Comparison of ENCODE assay signal across 8 mouse cellular contexts in genomic region chr5:24481647-24482046, GRCm38 (mm10). TPM values are rescaled to one million over a fixed set of nuclear protein-coding genes. Genes with fewer than 3 reads are reported as not detected.
DNase-seq lines count a peak whose midpoint lies in the region; ATAC-seq lines count a peak whose summit lies in the region.

No protein-coding gene starts in this region.

- ATAC-seq in liver, embryonic 12.5 days = 0 out of 2 replicates have a peak, but pooled peaks have one; percentile 14
- ATAC-seq in neural tube, embryonic 15.5 days (ENCODE audit: low FRiP score) = peak; percentile 11; the same call in 1 of the 2 replicates

- no peak overlapping the region for H3K9ac ChIP-seq in liver, embryonic 12.5 days
- H3K9ac ChIP-seq in neural tube, embryonic 15.5 days (replicated peaks) = no peak overlapping the region

- H3K27me3 ChIP-seq in liver, embryonic 12.5 days (replicated peaks) = no peaks in the 10 kb centered on the region
- no peaks in the 10 kb centered on the region for H3K27me3 ChIP-seq in neural tube, embryonic 15.5 days (replicated peaks)

- 22% methylated on average over 4 of the region's 4 CpGs for WGBS in liver, embryonic 12.5 days (ENCODE audit: insufficient replicate concordance)
- WGBS in neural tube, embryonic 15.5 days = 7% methylated on average over 4 of the region's 4 CpGs

- no peak overlapping the region for H3K4me3 ChIP-seq in liver, embryonic 12.5 days
- H3K4me3 ChIP-seq in neural tube, embryonic 15.5 days (replicated peaks) = no peak overlapping the region

- peaks cover 84% of the 10 kb centered on the region for H3K36me3 ChIP-seq in liver, embryonic 12.5 days
- peaks cover 68% of the 10 kb centered on the region for H3K36me3 ChIP-seq in neural tube, embryonic 15.5 days

- H3K9me3 ChIP-seq in liver, embryonic 12.5 days (replicated peaks) = no peaks in the 10 kb centered on the region
- no peaks in the 10 kb centered on the region for H3K9me3 ChIP-seq in neural tube, embryonic 15.5 days (replicated peaks)

- no peak overlapping the region for H3K4me2 ChIP-seq in liver, embryonic 12.5 days
- no peak overlapping the region for H3K4me2 ChIP-seq in neural tube, embryonic 15.5 days

- H3K4me1 ChIP-seq in liver, embryonic 12.5 days = peaks cover 42% of the 10 kb centered on the region
- peaks cover 51% of the 10 kb centered on the region for H3K4me1 ChIP-seq in neural tube, embryonic 15.5 days

- DNase-seq in urinary bladder, postnatal 25 days (ENCODE audit: low spot score) = peak; percentile 66
- DNase-seq in urinary bladder, adult 2 months (ENCODE audit: low spot score) = no peak
- peak; percentile 78 for DNase-seq in cerebellum, adult 9-10 months
- peak; percentile 75 for DNase-seq in gastrocnemius, postnatal 10 days
- peak; percentile 72 to 87 for DNase-seq in kidney, adult 8-10 months
- DNase-seq in yolk sac, embryonic 10.5 days (ENCODE audit: low spot score) = peak; percentile 69

- no peak overlapping the region for H3K27ac ChIP-seq in liver, embryonic 12.5 days
- no peak overlapping the region for H3K27ac ChIP-seq in neural tube, embryonic 15.5 days (replicated peaks)

RNA-seq across cellular contexts. Expression of gene Agap3, which starts 29.7 kb away (rescaled TPM):
- polyA plus RNA-seq in urinary bladder, adult 2 months (2012; rRNA removed) = 55.8 and 73.8 TPM in 2 replicates
- 10 to 100 TPM; 61.0 to 61.8 TPM for total RNA-seq in gastrocnemius, postnatal 10 days (2021)
- polyA plus RNA-seq in liver, embryonic 12.5 days (2016; fragmentation: Nextera tagmentation; extraction: Ambion mirVana) = 25.5 and 26.5 TPM in 2 replicates
- 60.2 and 101 TPM in 2 replicates for polyA plus RNA-seq in neural tube, embryonic 15.5 days (2015; fragmentation: Nextera tagmentation; extraction: Ambion mirVana)

RNA-seq across cellular contexts. Expression of gene Tmub1, which starts 34.0 kb away (rescaled TPM):
- polyA plus RNA-seq in urinary bladder, adult 2 months (2012; rRNA removed) = 24.5 TPM in 2 replicates
- 1 to 10 TPM; 9.0 to 9.9 TPM for total RNA-seq in gastrocnemius, postnatal 10 days (2021)
- polyA plus RNA-seq in liver, embryonic 12.5 days (2016; fragmentation: Nextera tagmentation; extraction: Ambion mirVana) = 6.7 and 7.2 TPM in 2 replicates
- polyA plus RNA-seq in neural tube, embryonic 15.5 days (2015; fragmentation: Nextera tagmentation; extraction: Ambion mirVana) = 54.8 and 62.8 TPM in 2 replicates

RNA-seq across cellular contexts. Expression of gene Fastk, which starts 36.6 kb away (rescaled TPM):
- 134 and 154 TPM in 2 replicates for polyA plus RNA-seq in urinary bladder, adult 2 months (2012; rRNA removed)
- 100 to 1,000 TPM; 124 to 142 TPM for total RNA-seq in gastrocnemius, postnatal 10 days (2021)
- polyA plus RNA-seq in liver, embryonic 12.5 days (2016; fragmentation: Nextera tagmentation; extraction: Ambion mirVana) = 72.4 and 78.0 TPM in 2 replicates
- 111 TPM in 2 replicates for polyA plus RNA-seq in neural tube, embryonic 15.5 days (2015; fragmentation: Nextera tagmentation; extraction: Ambion mirVana)

RNA-seq across cellular contexts. Expression of gene Gbx1, which starts 45.4 kb away (rescaled TPM):
- 0.01 and 0.07 TPM in 2 replicates for polyA plus RNA-seq in urinary bladder, adult 2 months (2012; rRNA removed)
- total RNA-seq in gastrocnemius, postnatal 10 days (2021) = not detected
- not detected in 2 replicates for polyA plus RNA-seq in liver, embryonic 12.5 days (2016; fragmentation: Nextera tagmentation; extraction: Ambion mirVana)
- polyA plus RNA-seq in neural tube, embryonic 15.5 days (2015; fragmentation: Nextera tagmentation; extraction: Ambion mirVana) = 5.9 and 13.7 TPM in 2 replicates

RNA-seq across cellular contexts. Expression of gene Slc4a2, which starts 58.0 kb away (rescaled TPM):
- polyA plus RNA-seq in urinary bladder, adult 2 months (2012; rRNA removed) = 61.6 and 63.0 TPM in 2 replicates
- total RNA-seq in gastrocnemius, postnatal 10 days (2021) = 10 to 100 TPM; 26.2 to 39.8 TPM
- 16.2 and 16.6 TPM in 2 replicates for polyA plus RNA-seq in liver, embryonic 12.5 days (2016; fragmentation: Nextera tagmentation; extraction: Ambion mirVana)
- polyA plus RNA-seq in neural tube, embryonic 15.5 days (2015; fragmentation: Nextera tagmentation; extraction: Ambion mirVana) = 15.3 and 19.1 TPM in 2 replicates
